Mouse (Mus musculus): ENCODE measurements around the gene Eif4b. TPM values are rescaled to one million over a fixed set of nuclear protein-coding genes. Genes with fewer than 3 reads are reported as not detected.

The Eif4b gene
- polyA plus RNA-seq, 1 experiment from 2014 or later: 121 TPM

- H3K36me3 ChIP-seq: peaks cover 19% of the 10 kb centered on the region
- H3K27ac ChIP-seq: peak overlapping the region; percentile 75
- peaks cover 19% of the 10 kb centered on the region for H3K4me1 ChIP-seq
- peak overlapping the region; percentile 75 for H3K9ac ChIP-seq
- H3K4me3 ChIP-seq: peak overlapping the region; percentile 93
- no peaks in the 10 kb centered on the region for H3K27me3 ChIP-seq
- no peaks in the 10 kb centered on the region for H3K9me3 ChIP-seq
- peak overlapping the region; percentile 85 for H3K4me2 ChIP-seq
- 2% methylated on average over 27 of the region's 35 CpGs for WGBS
- ATAC-seq (ENCODE audit: borderline replicate concordance, extremely low read depth, low FRiP score, low TSS enrichment): no peak
Measured at GRCm38 (mm10) chr15:102135522-102136128, 62.1 kb downstream of the Eif4b start.

DNA sequence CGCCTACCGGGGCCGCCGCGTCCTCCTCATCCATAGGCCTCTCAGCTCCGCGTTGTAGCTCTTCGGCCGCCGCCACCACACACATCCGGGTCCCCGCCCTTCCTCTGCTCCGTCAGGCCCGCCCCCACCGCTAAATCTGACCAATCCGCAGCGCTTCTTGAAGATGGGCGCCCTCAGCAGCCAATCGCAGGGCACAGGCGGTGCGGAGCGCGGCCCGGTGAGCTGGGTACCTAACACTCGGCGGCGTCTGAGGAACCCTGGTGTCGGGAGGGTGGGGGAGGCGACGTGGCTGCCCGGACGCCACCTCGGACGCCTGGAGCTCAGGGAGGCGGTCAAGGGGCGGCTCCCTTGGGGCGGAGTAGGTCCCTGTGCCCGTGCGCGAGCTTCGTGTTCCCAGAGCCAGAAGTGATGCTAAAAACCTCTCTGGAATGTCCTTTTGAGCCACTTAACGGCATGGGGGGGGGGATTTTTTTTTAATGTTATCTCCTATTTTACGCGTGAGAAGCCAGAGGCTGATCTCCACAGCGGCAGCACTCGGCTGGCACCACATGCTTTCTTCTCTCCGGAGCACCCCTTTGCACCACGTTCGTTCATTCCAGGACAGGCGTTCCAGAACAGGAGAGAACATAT is 62.7 kb downstream of the Eif4b start, which contains the start of gene Spryd3:
Spryd3 (minus strand) TSS at position 106 of the 630 bp plus-strand sequence.
- peaks cover 19% of the 10 kb centered on the region for H3K4me1 ChIP-seq
- peak; percentile 99 for ATAC-seq (ENCODE audit: borderline replicate concordance, extremely low read depth, low FRiP score, low TSS enrichment)
- H3K4me2 ChIP-seq: peak within 1 kb of the TSS; percentile 85
- H3K36me3 ChIP-seq: peaks cover 13% of the 10 kb centered on the region
- H3K27ac ChIP-seq: peak within 1 kb of the TSS; percentile 77
- H3K27me3 ChIP-seq: no peaks in the 10 kb centered on the region
- H3K4me3 ChIP-seq: peak within 1 kb of the TSS; percentile 93
- H3K9ac ChIP-seq: peak within 1 kb of the TSS; percentile 75
- no peaks in the 10 kb centered on the region for H3K9me3 ChIP-seq
- WGBS: under 1% methylated on average over 48 of the region's 50 CpGs

DNA sequence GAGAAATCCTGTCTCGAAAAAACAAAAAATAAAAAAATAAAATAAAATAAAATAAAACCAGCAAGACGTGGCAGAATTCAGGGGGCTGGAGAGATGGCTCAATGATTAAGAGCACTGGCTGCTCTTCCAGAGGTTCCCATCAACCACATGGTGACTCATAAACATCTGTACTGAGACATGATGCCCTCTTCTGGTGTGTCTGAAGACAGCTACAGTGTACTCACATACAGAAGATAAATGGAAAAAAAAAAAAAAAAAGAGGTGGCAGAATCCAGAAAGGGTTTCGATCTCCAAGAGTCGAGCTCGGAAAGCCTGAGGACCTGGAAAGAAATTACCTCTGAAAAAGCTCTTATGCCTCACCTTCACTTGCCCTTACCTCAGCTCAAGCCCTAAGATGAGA is 67.5 kb downstream of the Eif4b start:
- Histone ChIP-seq H3K27me3 (peaks cover 25% of the 10 kb centered on the region), H3K27ac (no peak overlapping the region), H3K4me3 (no peak overlapping the region), H3K9ac (no peak overlapping the region), H3K4me1 (peaks cover 36% of the 10 kb centered on the region), H3K9me3 (no peaks in the 10 kb centered on the region), H3K36me3 (no peaks in the 10 kb centered on the region), H3K4me2 (no peak overlapping the region)
- ATAC-seq (ENCODE audit: borderline replicate concordance, extremely low read depth, low FRiP score, low TSS enrichment): no peak
- WGBS: 86% methylated on average over 5 of the region's 5 CpGs

DNA sequence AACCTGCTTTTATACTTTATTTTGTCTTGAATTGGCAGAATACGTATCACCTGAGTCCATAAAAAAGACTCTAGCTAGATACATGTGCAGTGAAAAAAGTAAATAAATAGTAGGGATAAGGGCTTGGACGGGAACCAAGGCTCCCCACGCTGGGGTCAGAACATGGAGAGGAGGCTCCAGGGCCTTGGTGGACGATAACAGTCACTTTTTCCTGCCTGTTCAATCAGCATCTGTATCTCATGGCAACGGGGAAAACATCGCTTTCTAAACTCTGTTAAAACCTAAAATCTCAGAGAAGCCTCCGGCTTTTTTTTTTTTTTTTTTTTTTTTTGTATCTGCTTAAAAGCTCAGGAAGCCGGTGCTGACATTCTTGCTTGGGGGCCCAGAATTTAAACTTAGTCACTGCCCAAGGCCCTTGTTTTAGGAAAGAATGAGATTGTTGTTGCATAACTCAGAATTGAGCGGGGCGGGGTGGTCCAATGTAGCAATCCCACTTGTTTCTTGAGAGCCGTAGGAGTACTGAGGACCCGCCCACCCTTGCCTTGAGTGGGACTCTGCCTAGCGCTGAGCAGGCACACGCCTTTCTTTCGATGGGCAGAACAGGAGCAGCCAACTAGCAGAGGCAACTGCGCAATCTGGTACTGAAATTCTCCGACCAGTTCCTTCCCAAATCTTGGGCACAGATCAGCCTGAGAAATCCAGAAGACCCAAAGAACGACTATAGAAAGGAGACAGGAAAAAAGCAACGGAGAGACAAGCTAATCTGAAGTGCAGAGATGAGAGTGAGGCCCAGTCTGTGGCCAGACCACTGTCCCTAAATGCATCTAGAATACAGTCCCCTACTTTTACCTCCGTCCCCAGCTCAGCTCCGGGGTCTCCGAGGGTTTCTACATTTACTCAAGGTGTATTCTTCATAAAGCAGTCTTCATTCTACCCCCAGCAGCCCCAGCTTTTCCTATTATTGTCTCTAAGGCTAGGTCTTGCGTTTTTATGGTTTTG is 69.6 kb downstream of the Eif4b start:
- WGBS: 37% methylated on average over 23 of the region's 23 CpGs
- Histone ChIP-seq H3K36me3 (no peaks in the 10 kb centered on the region), H3K4me2 (0 out of 2 replicates have a peak overlapping the region, but pooled peaks have one; percentile 7), H3K9ac (peak overlapping the region; percentile 1; the same call in 1 of the 2 replicates), H3K27ac (peak overlapping the region; percentile 46), H3K27me3 (peaks cover 27% of the 10 kb centered on the region), H3K4me1 (peaks cover 27% of the 10 kb centered on the region), H3K9me3 (no peaks in the 10 kb centered on the region), H3K4me3 (no peak overlapping the region)
- ATAC-seq (ENCODE audit: borderline replicate concordance, extremely low read depth, low FRiP score, low TSS enrichment): peak; percentile 85

GRCm38 (mm10) chr15:102144274-102144711 is 70.7 kb downstream of the Eif4b start, which contains the start of gene Igfbp6:
Gene Igfbp6 (plus strand): TSS chr15:102144362.
- peak within 1 kb of the TSS; percentile 20 for H3K4me3 ChIP-seq
- no peak for ATAC-seq (ENCODE audit: borderline replicate concordance, extremely low read depth, low FRiP score, low TSS enrichment)
- peaks cover 27% of the 10 kb centered on the region for H3K27me3 ChIP-seq
- WGBS: 7% methylated on average over 22 of the region's 22 CpGs
- peaks cover 27% of the 10 kb centered on the region for H3K4me1 ChIP-seq
- H3K27ac ChIP-seq: peak within 1 kb of the TSS; percentile 46
- H3K9ac ChIP-seq: peak within 1 kb of the TSS; percentile 2; the same call in 1 of the 2 replicates
- H3K4me2 ChIP-seq: peak within 1 kb of the TSS; percentile 50
- H3K36me3 ChIP-seq: no peaks in the 10 kb centered on the region
- no peaks in the 10 kb centered on the region for H3K9me3 ChIP-seq

DNA sequence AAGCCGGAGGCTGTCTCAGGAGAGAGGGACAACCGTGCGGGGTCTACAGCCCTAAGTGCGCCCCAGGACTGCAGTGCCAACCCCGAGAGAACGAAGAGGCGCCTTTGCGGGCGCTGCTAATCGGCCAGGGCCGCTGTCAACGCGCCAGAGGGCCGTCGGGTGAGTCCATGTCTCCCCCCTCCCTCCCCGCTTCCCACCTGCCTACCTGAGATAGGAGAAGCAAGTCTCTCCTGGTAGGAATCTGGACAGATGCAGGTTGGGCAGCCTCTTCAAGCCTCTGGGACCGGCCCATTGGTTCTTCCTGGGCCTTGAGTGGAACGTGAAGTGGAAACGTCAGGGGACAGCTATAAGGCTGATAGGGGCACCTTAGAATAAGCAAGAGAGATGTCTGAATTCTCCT is 71.2 kb downstream of the Eif4b start:
- 0 out of 2 replicates have a peak overlapping the region, but pooled peaks have one; percentile 2 for H3K9ac ChIP-seq
- peak overlapping the region; percentile 50 for H3K4me2 ChIP-seq
- no peaks in the 10 kb centered on the region for H3K9me3 ChIP-seq
- ATAC-seq (ENCODE audit: borderline replicate concordance, extremely low read depth, low FRiP score, low TSS enrichment): no peak
- WGBS: 15% methylated on average over 19 of the region's 19 CpGs
- H3K27ac ChIP-seq: no peak overlapping the region
- H3K4me3 ChIP-seq: peak overlapping the region; percentile 20
- no peaks in the 10 kb centered on the region for H3K36me3 ChIP-seq
- H3K27me3 ChIP-seq: peaks cover 27% of the 10 kb centered on the region
- H3K4me1 ChIP-seq: peaks cover 27% of the 10 kb centered on the region

- H3K4me3 ChIP-seq: no peak overlapping the region
- H3K9ac ChIP-seq: no peak overlapping the region
- no peak overlapping the region for H3K27ac ChIP-seq
- peaks cover 27% of the 10 kb centered on the region for H3K27me3 ChIP-seq
- peaks cover 29% of the 10 kb centered on the region for H3K4me1 ChIP-seq
- 84% methylated on average over 9 of the region's 10 CpGs for WGBS
- H3K9me3 ChIP-seq: no peaks in the 10 kb centered on the region
- no peak overlapping the region for H3K4me2 ChIP-seq
- no peaks in the 10 kb centered on the region for H3K36me3 ChIP-seq
- ATAC-seq (ENCODE audit: borderline replicate concordance, extremely low read depth, low FRiP score, low TSS enrichment): no peak
Measured at GRCm38 (mm10) chr15:102145330-102145729, 71.8 kb downstream of the Eif4b start.

DNA sequence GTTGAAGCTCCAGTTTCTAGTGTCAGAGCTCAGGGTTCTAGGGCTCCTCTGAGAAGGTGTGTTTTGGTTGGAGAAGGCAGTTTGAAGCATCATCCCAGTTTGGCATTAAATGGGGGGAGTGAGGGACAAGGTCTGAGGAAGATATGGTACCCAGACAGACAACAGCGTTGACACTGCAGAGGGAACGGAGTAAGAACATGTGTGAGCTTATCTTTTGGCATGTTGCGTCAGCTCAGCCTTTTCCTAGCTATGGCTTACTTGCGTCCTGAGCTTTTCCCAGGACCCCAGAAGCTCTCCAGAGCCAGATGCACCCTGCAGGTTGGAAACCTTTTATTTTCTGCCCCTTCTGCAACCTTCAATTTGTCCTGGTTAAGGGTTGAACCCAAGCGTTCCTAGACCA is 72.5 kb downstream of the Eif4b start:
- Histone ChIP-seq H3K9ac (no peak overlapping the region), H3K4me1 (peaks cover 37% of the 10 kb centered on the region), H3K9me3 (no peaks in the 10 kb centered on the region), H3K36me3 (no peaks in the 10 kb centered on the region), H3K4me2 (no peak overlapping the region), H3K27ac (no peak overlapping the region), H3K4me3 (no peak overlapping the region), H3K27me3 (peaks cover 27% of the 10 kb centered on the region)
- WGBS: 74% methylated on average over 5 of the region's 5 CpGs
- ATAC-seq (ENCODE audit: borderline replicate concordance, extremely low read depth, low FRiP score, low TSS enrichment): no peak

Other genes starting within 250 kb of the Eif4b start
- 0.54 and 0.55 TPM in 2 replicates for gene Krt1, start 223.0 kb upstream of the Eif4b start, polyA plus RNA-seq (2015; fragmentation: Nextera tagmentation; extraction: Ambion mirVana)
- gene Krt77, start 204.1 kb upstream of the Eif4b start, polyA plus RNA-seq (2015; fragmentation: Nextera tagmentation; extraction: Ambion mirVana): not detected in 2 replicates
- gene Krt76, start 180.9 kb upstream of the Eif4b start, polyA plus RNA-seq (2015; fragmentation: Nextera tagmentation; extraction: Ambion mirVana): not detected in 2 replicates
- gene Krt4, start 149.0 kb upstream of the Eif4b start, polyA plus RNA-seq (2015; fragmentation: Nextera tagmentation; extraction: Ambion mirVana): 13.3 and 18.4 TPM in 2 replicates
- gene Krt79, start 133.4 kb upstream of the Eif4b start, polyA plus RNA-seq (2015; fragmentation: Nextera tagmentation; extraction: Ambion mirVana): 0.97 and 1.0 TPM in 2 replicates
- 0.22 TPM in 1 of 2 replicates, not detected in the other for gene Krt78, start 119.5 kb upstream of the Eif4b start, polyA plus RNA-seq (2015; fragmentation: Nextera tagmentation; extraction: Ambion mirVana)
- 307 and 345 TPM in 2 replicates for gene Krt8, start 69.3 kb upstream of the Eif4b start, polyA plus RNA-seq (2015; fragmentation: Nextera tagmentation; extraction: Ambion mirVana)
- gene Krt18, start 45.6 kb upstream of the Eif4b start, polyA plus RNA-seq (2015; fragmentation: Nextera tagmentation; extraction: Ambion mirVana): 221 and 264 TPM in 2 replicates
- 47.6 and 54.5 TPM in 2 replicates for gene Tns2, start 26.6 kb downstream of the Eif4b start, polyA plus RNA-seq (2015; fragmentation: Nextera tagmentation; extraction: Ambion mirVana)
- 18.8 and 20.5 TPM in 2 replicates for gene Spryd3, start 62.5 kb downstream of the Eif4b start, polyA plus RNA-seq (2015; fragmentation: Nextera tagmentation; extraction: Ambion mirVana)
- 12.3 and 16.8 TPM in 2 replicates for gene Igfbp6, start 70.6 kb downstream of the Eif4b start, polyA plus RNA-seq (2015; fragmentation: Nextera tagmentation; extraction: Ambion mirVana)
- 0.20 and 0.34 TPM in 2 replicates for gene Soat2, start 76.8 kb downstream of the Eif4b start, polyA plus RNA-seq (2015; fragmentation: Nextera tagmentation; extraction: Ambion mirVana)
- 60.7 and 67.1 TPM in 2 replicates for gene Zfp740, start 129.5 kb downstream of the Eif4b start, polyA plus RNA-seq (2015; fragmentation: Nextera tagmentation; extraction: Ambion mirVana)
- gene Csad, start 131.0 kb downstream of the Eif4b start, polyA plus RNA-seq (2015; fragmentation: Nextera tagmentation; extraction: Ambion mirVana): 74.1 and 78.1 TPM in 2 replicates
- gene Itgb7, start 158.2 kb downstream of the Eif4b start, polyA plus RNA-seq (2015; fragmentation: Nextera tagmentation; extraction: Ambion mirVana): 2.0 and 3.2 TPM in 2 replicates
- gene Rarg, start 183.7 kb downstream of the Eif4b start, polyA plus RNA-seq (2015; fragmentation: Nextera tagmentation; extraction: Ambion mirVana): 43.7 and 43.8 TPM in 2 replicates
- gene Gm9918, start 196.8 kb downstream of the Eif4b start, polyA plus RNA-seq (2015; fragmentation: Nextera tagmentation; extraction: Ambion mirVana): 0.53 and 0.57 TPM in 2 replicates
- 63.8 and 65.3 TPM in 2 replicates for gene Mfsd5, start 205.7 kb downstream of the Eif4b start, polyA plus RNA-seq (2015; fragmentation: Nextera tagmentation; extraction: Ambion mirVana)
- 27.6 and 32.2 TPM in 2 replicates for gene Espl1, start 222.5 kb downstream of the Eif4b start, polyA plus RNA-seq (2015; fragmentation: Nextera tagmentation; extraction: Ambion mirVana)

Measured in lung, embryonic 15.5 days (tissue).